14 mouse cellular contexts compared by ENCODE assay signal in genomic region chr8:117771115-117771836, GRCm38 (mm10). TPM values are rescaled to one million over a fixed set of nuclear protein-coding genes. Genes with fewer than 3 reads are reported as not detected.
A peak's percentile ranks its signal among the peaks of the same experiment; 100 is the strongest.
DNase-seq lines count a peak whose midpoint lies in the region; ATAC-seq and TF ChIP-seq lines count a peak whose summit lies in the region.
"Had no signal": no experiment of that assay in that cellular context is flagged by ENCODE, and none has a peak within 500 bp of the region (broad histone marks: within the 10 kb centered on the region; RNA-seq: fewer than 3 reads in every experiment).

No protein-coding gene starts in this region.

- no peak overlapping the region for H3K9ac ChIP-seq in kidney, embryonic 16.5 days (replicated peaks; ENCODE audit: low read length)
- H3K9ac ChIP-seq in intestine, embryonic 16.5 days (ENCODE audit: low read depth, low read length): no peak overlapping the region
- H3K9ac ChIP-seq in liver, embryonic 15.5 days: no peak overlapping the region
- no peak overlapping the region for H3K9ac ChIP-seq in stomach, postnatal 0 days (ENCODE audit: low read length)
- H3K9ac ChIP-seq: embryonic facial prominence, embryonic 12.5 days; forebrain, postnatal 0 days; limb, embryonic 15.5 days; neural tube, embryonic 13.5 days had no signal

- intact Hi-C loops in left cerebral cortex, postnatal 14 days (cut with DNase I): loop anchor here (5.0 kb wide), 1 partner anchor 91 kb away; no protein-coding TSS in a partner anchor

- peak; percentile 42; the same call in 1 of the 2 replicates for ATAC-seq in kidney, embryonic 16.5 days (ENCODE audit: low FRiP score, low TSS enrichment)
- peak; percentile 81 for ATAC-seq in intestine, embryonic 16.5 days
- peak; percentile 86 for ATAC-seq in liver, embryonic 15.5 days (ENCODE audit: insufficient read depth)
- peak; percentile 89 for ATAC-seq in stomach, postnatal 0 days (ENCODE audit: low FRiP score, low TSS enrichment)
- ATAC-seq: forebrain, postnatal 0 days had no signal

- H3K9me3 ChIP-seq in kidney, embryonic 16.5 days (ENCODE audit: low read length): no peaks in the 10 kb centered on the region
- H3K9me3 ChIP-seq in intestine, embryonic 16.5 days (ENCODE audit: control insufficient read depth, low read length): no peaks in the 10 kb centered on the region
- H3K9me3 ChIP-seq in liver, embryonic 15.5 days (replicated peaks): no peaks in the 10 kb centered on the region
- no peaks in the 10 kb centered on the region for H3K9me3 ChIP-seq in stomach, postnatal 0 days (ENCODE audit: control insufficient read depth, low read length)
- H3K9me3 ChIP-seq: embryonic facial prominence, embryonic 12.5 days; limb, embryonic 15.5 days; neural tube, embryonic 13.5 days had no signal

- H3K27me3 ChIP-seq in kidney, embryonic 16.5 days (ENCODE audit: insufficient read depth, low read length): no peaks in the 10 kb centered on the region
- no peaks in the 10 kb centered on the region for H3K27me3 ChIP-seq in intestine, embryonic 16.5 days (replicated peaks; ENCODE audit: control insufficient read depth, insufficient read depth, low read length)
- H3K27me3 ChIP-seq in liver, embryonic 15.5 days: no peaks in the 10 kb centered on the region
- no peaks in the 10 kb centered on the region for H3K27me3 ChIP-seq in stomach, postnatal 0 days (ENCODE audit: control insufficient read depth, insufficient read depth, low read length)
- H3K27me3 ChIP-seq: CH12.LX; embryonic facial prominence, embryonic 12.5 days; limb, embryonic 15.5 days; neural tube, embryonic 13.5 days had no signal

- DNase-seq in kidney, adult 8-10 months: no peak
- DNase-seq in stomach, postnatal 0 days (ENCODE audit: low spot score): peak; percentile 63
- DNase-seq in cerebellum, adult 11 months: no peak
- no peak for DNase-seq in lung, postnatal 4 days
- DNase-seq in left cerebral cortex, postnatal 14 days (ENCODE audit: low spot score in 2 of 2): no peak
- DNase-seq: cerebellum, adult 9-10 months had no signal

- 63% methylated on average over 9 of the region's 9 CpGs for WGBS in kidney, embryonic 16.5 days
- WGBS in intestine, embryonic 16.5 days: 63% methylated on average over 9 of the region's 9 CpGs
- 29% methylated on average over 9 of the region's 9 CpGs for WGBS in liver, embryonic 15.5 days (ENCODE audit: insufficient replicate concordance)
- 59% methylated on average over 9 of the region's 9 CpGs for WGBS in stomach, postnatal 0 days

- H3K4me2 ChIP-seq in kidney, embryonic 16.5 days (replicated peaks; ENCODE audit: low read depth, low read length): no peak overlapping the region
- H3K4me2 ChIP-seq in intestine, embryonic 16.5 days (ENCODE audit: low read depth, low read length): no peak overlapping the region
- H3K4me2 ChIP-seq in liver, embryonic 15.5 days: peak overlapping the region; percentile 37
- H3K4me2 ChIP-seq in stomach, postnatal 0 days (replicated peaks; ENCODE audit: low read depth): no peak overlapping the region
- H3K4me2 ChIP-seq: embryonic facial prominence, embryonic 12.5 days; limb, embryonic 15.5 days; neural tube, embryonic 13.5 days had no signal

- no peak overlapping the region for H3K27ac ChIP-seq in kidney, embryonic 16.5 days (ENCODE audit: low read length)
- H3K27ac ChIP-seq in intestine, embryonic 16.5 days (ENCODE audit: low read length): no peak overlapping the region
- peak overlapping the region; percentile 74 for H3K27ac ChIP-seq in liver, embryonic 15.5 days (replicated peaks)
- H3K27ac ChIP-seq in stomach, postnatal 0 days (replicated peaks): peak overlapping the region; percentile 58; the same call in 1 of the 2 replicates
- H3K27ac ChIP-seq: embryonic facial prominence, embryonic 12.5 days; limb, embryonic 15.5 days; neural tube, embryonic 13.5 days had no signal

- no peak for TF ChIP-seq CTCF in stomach, postnatal 0 days (IDR thresholded peaks at IDR 0.05; ENCODE audit: low read depth)

- H3K4me1 ChIP-seq in kidney, embryonic 16.5 days (ENCODE audit: insufficient read depth, low read length): no peaks in the 10 kb centered on the region
- no peaks in the 10 kb centered on the region for H3K4me1 ChIP-seq in intestine, embryonic 16.5 days (ENCODE audit: control insufficient read depth, insufficient read depth, low read length)
- H3K4me1 ChIP-seq in liver, embryonic 15.5 days (replicated peaks): peaks cover 40% of the 10 kb centered on the region
- H3K4me1 ChIP-seq in stomach, postnatal 0 days (replicated peaks; ENCODE audit: control insufficient read depth, insufficient read depth): no peaks in the 10 kb centered on the region
- H3K4me1 ChIP-seq: embryonic facial prominence, embryonic 12.5 days; limb, embryonic 15.5 days; neural tube, embryonic 13.5 days had no signal

- no peak overlapping the region for H3K4me3 ChIP-seq in kidney, embryonic 16.5 days (ENCODE audit: low read length)
- H3K4me3 ChIP-seq in intestine, embryonic 16.5 days (ENCODE audit: low read length): no peak overlapping the region
- no peak overlapping the region for H3K4me3 ChIP-seq in liver, embryonic 15.5 days (replicated peaks)
- no peak overlapping the region for H3K4me3 ChIP-seq in stomach, postnatal 0 days (ENCODE audit: low read depth, low read length)
- H3K4me3 ChIP-seq: embryonic facial prominence, embryonic 12.5 days; limb, embryonic 15.5 days; neural tube, embryonic 13.5 days had no signal

- no peak for TF ChIP-seq EP300 in stomach, postnatal 0 days (optimal IDR thresholded peaks at IDR 0.05)

- no peaks in the 10 kb centered on the region for H3K36me3 ChIP-seq in kidney, embryonic 16.5 days (ENCODE audit: insufficient read depth, low read length)
- H3K36me3 ChIP-seq in intestine, embryonic 16.5 days (ENCODE audit: control insufficient read depth, insufficient read depth, low read length): no peaks in the 10 kb centered on the region
- H3K36me3 ChIP-seq in liver, embryonic 15.5 days (replicated peaks): no peaks in the 10 kb centered on the region
- no peaks in the 10 kb centered on the region for H3K36me3 ChIP-seq in stomach, postnatal 0 days (ENCODE audit: control insufficient read depth, insufficient read depth, low read length)
- H3K36me3 ChIP-seq: embryonic facial prominence, embryonic 12.5 days; limb, embryonic 15.5 days; neural tube, embryonic 13.5 days had no signal

RNA-seq across cellular contexts. Expression of gene Mphosph6, which starts 30.5 kb away (rescaled TPM):
- 65.7 and 67.6 TPM in 2 replicates for polyA plus RNA-seq in kidney, embryonic 16.5 days (2015; fragmentation: Nextera tagmentation; extraction: Ambion mirVana)
- 40.0 and 43.4 TPM in 2 replicates for polyA plus RNA-seq in intestine, embryonic 16.5 days (2015; fragmentation: Nextera tagmentation; extraction: Ambion mirVana)
- polyA plus RNA-seq in liver, embryonic 15.5 days (2015; fragmentation: Nextera tagmentation; extraction: Ambion mirVana): 23.9 and 28.4 TPM in 2 replicates
- 34.6 and 35.0 TPM in 2 replicates for polyA plus RNA-seq in stomach, postnatal 0 days (2015; fragmentation: Nextera tagmentation; extraction: Ambion mirVana)
- 10 to 100 TPM; 18.3 to 19.3 TPM for total RNA-seq in left cerebral cortex, postnatal 14 days (2021)

Comparison
In these comparisons a context has a peak if more than half of its experiments do, and no peak if none do; other contexts are left out.
1. H3K27ac ChIP-seq: peak in liver, embryonic 15.5 days (single experiment) and stomach, postnatal 0 days (single experiment); none in kidney, embryonic 16.5 days (single experiment) and intestine, embryonic 16.5 days (single experiment).
2. Peak in every context shown above with its lines, with median percentiles within 50 percentile points of each other: ATAC-seq.